Mouse (Mus musculus) monocyte, adult 59 days (primary cell): ENCODE data around the gene Gch1. TPM values are rescaled to one million over a fixed set of nuclear protein-coding genes. Genes with fewer than 3 reads are reported as not detected.

Source experiments
- total RNA-seq, 2 experiments: library from RNA; stranded (reverse); gene quantifications; one replicate each; pipeline ENCODE4 v1.2.4; 2023

Gch1 gene
- 10 to 100 TPM; 34.1 to 35.6 TPM for total RNA-seq

GRCm38 (mm10) chr14:47188848-47189634 is at the start of gene Gch1:
TSS of gene Gch1 (minus strand) at chr14:47189413.

Other genes starting within 250 kb of the Gch1 start
- gene Wdhd1, start 87.4 kb upstream of the Gch1 start, total RNA-seq = 10 to 100 TPM in 1 of 2 experiments, 1 to 10 TPM in 1; 6.9 to 10.5 TPM
- 10 to 100 TPM; 14.3 to 21.1 TPM for gene Socs4, start 87.5 kb upstream of the Gch1 start, total RNA-seq
- gene Mapk1ip1l, start 108.9 kb upstream of the Gch1 start, total RNA-seq = 100 to 1,000 TPM; 106 to 121 TPM
- gene Lgals3, start 178.3 kb upstream of the Gch1 start, total RNA-seq = 100 to 1,000 TPM; 507 to 620 TPM
- gene Dlgap5, start 229.0 kb upstream of the Gch1 start, total RNA-seq = 1 to 10 TPM; 2.6 to 3.5 TPM